Mouse (Mus musculus): ENCODE measurements around the gene Cradd. TPM values are rescaled to one million over a fixed set of nuclear protein-coding genes. Genes with fewer than 3 reads are reported as not detected.

Gene Cradd
- total and polyA plus RNA-seq, 3 experiments: 1.9 to 9.0 TPM; not detected in 1

DNA sequence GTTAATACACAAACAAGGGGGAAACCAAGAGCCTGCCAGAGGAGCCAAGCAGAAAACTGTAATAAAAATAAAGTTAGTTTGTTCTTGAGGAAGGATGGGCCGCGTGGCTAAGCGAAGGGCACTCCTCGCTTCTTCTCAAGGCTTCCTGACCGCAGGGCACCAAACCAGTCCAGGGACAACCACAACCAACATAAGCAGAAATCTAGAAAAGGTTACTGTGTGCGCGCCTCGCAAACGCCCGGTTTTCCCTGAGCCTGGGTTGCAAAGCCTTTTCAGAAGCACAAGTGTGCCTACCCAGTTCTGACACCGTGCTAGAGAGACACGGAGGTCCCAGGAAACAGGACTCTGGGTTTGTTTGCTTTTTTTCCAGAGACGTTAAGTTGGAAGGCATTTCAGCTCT is 4.9 kb downstream of the Cradd start:
- Histone ChIP-seq H3K27ac (ENCODE audit: control insufficient read depth, low read depth, low read length) (no peak overlapping the region), H3K9ac (ENCODE audit: control insufficient read depth, low read depth, low read length, poor library complexity, severe bottlenecking) (no peak overlapping the region)
- TF ChIP-seq CTCF (IDR thresholded peaks at IDR 0.05 in 2 of 3, conservative IDR thresholded peaks at IDR 0.05 in 1 of 3; ENCODE audit: control insufficient read depth in 1 of 3, insufficient read depth in 1 of 3, low read depth in 2 of 3, low read length in 3 of 3, poor library complexity in 1 of 3, severe bottlenecking in 1 of 3) (no peak), GATA1 (IDR thresholded peaks at IDR 0.05; ENCODE audit: low read depth, low read length) (no peak), E2F4 (IDR thresholded peaks at IDR 0.05; ENCODE audit: borderline replicate concordance, low read depth, low read length) (no peak), POLR2A (IDR thresholded peaks at IDR 0.05; ENCODE audit: control insufficient read depth in 1 of 2, insufficient read depth in 1 of 2, low read depth in 1 of 2, low read length in 2 of 2, poor library complexity in 1 of 2) (no peak), MEF2A (IDR thresholded peaks at IDR 0.05; ENCODE audit: extremely low read depth, insufficient replicate concordance, low read depth, low read length, poor library complexity, severe bottlenecking) (no peak), TAL1 (IDR thresholded peaks at IDR 0.05; ENCODE audit: low read length) (no peak), MXI1 (IDR thresholded peaks at IDR 0.05; ENCODE audit: low read depth, low read length) (no peak), EP300 (IDR thresholded peaks at IDR 0.05; ENCODE audit: low read depth in 1 of 2, low read length in 2 of 2) (no peak), RCOR1 (IDR thresholded peaks at IDR 0.05; ENCODE audit: low read depth, low read length) (no peak), SMC3 (IDR thresholded peaks at IDR 0.05; ENCODE audit: low read depth, low read length) (no peak), NRF1 (IDR thresholded peaks at IDR 0.05; ENCODE audit: insufficient read depth, low read depth, low read length, poor library complexity, severe bottlenecking) (no peak), POLR2AphosphoS2 (IDR thresholded peaks at IDR 0.05; ENCODE audit: low read length) (no peak), ZMIZ1 (IDR thresholded peaks at IDR 0.05; ENCODE audit: low read depth, low read length) (no peak), GABPA (IDR thresholded peaks at IDR 0.05; ENCODE audit: low read depth, low read length) (no peak), NELFE (IDR thresholded peaks at IDR 0.05; ENCODE audit: low read depth, low read length) (no peak), USF2 (IDR thresholded peaks at IDR 0.05; ENCODE audit: borderline replicate concordance in 1 of 2, insufficient read depth in 1 of 2, low read depth in 1 of 2, low read length in 2 of 2) (no peak)

DNA sequence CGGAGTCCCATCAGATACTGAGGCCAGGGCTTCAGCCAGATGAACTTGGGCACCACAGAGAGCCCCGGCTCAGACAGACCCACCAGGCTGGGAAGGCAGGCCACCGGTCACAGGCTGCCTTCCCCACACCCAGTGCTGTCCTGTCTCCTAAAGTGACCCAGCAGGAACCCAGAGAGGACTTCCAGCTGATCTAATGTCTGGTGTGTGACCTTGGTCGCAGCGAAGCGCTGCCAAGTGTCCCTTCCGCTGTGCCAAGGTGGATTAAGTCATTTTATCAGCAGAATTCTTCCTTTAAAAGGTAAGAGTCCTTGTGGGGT is 5.6 kb downstream of the Cradd start:
- Histone ChIP-seq H3K27me3 (ENCODE audit: control insufficient read depth in 1 of 2, insufficient read depth in 2 of 2, low read length in 2 of 2) (no peaks in the 10 kb centered on the region), H3K79me2 (ENCODE audit: control insufficient read depth, insufficient read depth, low read length, poor library complexity) (no peaks in the 10 kb centered on the region; the same call in 1 of the 2 replicates), H3K9ac (ENCODE audit: control insufficient read depth, low read depth, low read length, poor library complexity, severe bottlenecking) (peak overlapping the region; percentile 42), H3K4me1 (ENCODE audit: control insufficient read depth in 1 of 2, insufficient read depth in 2 of 2, low read length in 2 of 2) (peaks cover 12 to 37% of the 10 kb centered on the region in 2 experiments), H3K4me3 (ENCODE audit: control insufficient read depth in 1 of 2, insufficient read depth in 1 of 2, low read depth in 2 of 2, low read length in 2 of 2) (no peak overlapping the region), H3K27ac (ENCODE audit: control insufficient read depth, low read depth, low read length) (peak overlapping the region; percentile 52; the same call in 1 of the 2 replicates), H3K9me3 (replicated peaks; ENCODE audit: insufficient read depth, low read length) (no peaks in the 10 kb centered on the region), H3K36me3 (ENCODE audit: control insufficient read depth in 1 of 2, insufficient read depth in 2 of 2, low read length in 2 of 2) (peaks cover 0 to 19% of the 10 kb centered on the region in 2 experiments; a peak in 2 of 4 replicates)
- TF ChIP-seq MAX (IDR thresholded peaks at IDR 0.05; ENCODE audit: low read length) (no peak), POLR2A (IDR thresholded peaks at IDR 0.05; ENCODE audit: control insufficient read depth in 1 of 2, insufficient read depth in 1 of 2, low read depth in 1 of 2, low read length in 2 of 2, poor library complexity in 1 of 2) (no peak), TAL1 (IDR thresholded peaks at IDR 0.05; ENCODE audit: low read length) (no peak), ZKSCAN1 (IDR thresholded peaks at IDR 0.05; ENCODE audit: low read depth, low read length) (no peak), CHD1 (IDR thresholded peaks at IDR 0.05; ENCODE audit: low read depth, low read length) (no peak), GATA1 (IDR thresholded peaks at IDR 0.05; ENCODE audit: low read depth, low read length) (no peak), TBP (IDR thresholded peaks at IDR 0.05; ENCODE audit: low read depth, low read length) (no peak)
- DNase-seq (ENCODE audit: low read depth, low spot score): no peak

More for the DNA sequence above, 4.9 kb downstream of the Cradd start:
- no peaks in the 10 kb centered on the region for H3K27me3 ChIP-seq (ENCODE audit: control insufficient read depth in 1 of 2, insufficient read depth in 2 of 2, low read length in 2 of 2)
- peaks cover 0 to 19% of the 10 kb centered on the region in 2 experiments; a peak in 2 of 4 replicates for H3K36me3 ChIP-seq (ENCODE audit: control insufficient read depth in 1 of 2, insufficient read depth in 2 of 2, low read length in 2 of 2)
- H3K4me1 ChIP-seq (ENCODE audit: control insufficient read depth in 1 of 2, insufficient read depth in 2 of 2, low read length in 2 of 2): peaks cover 12 to 37% of the 10 kb centered on the region in 2 experiments
- no peaks in the 10 kb centered on the region for H3K9me3 ChIP-seq (replicated peaks; ENCODE audit: insufficient read depth, low read length)
- peaks cover 2% of the 10 kb centered on the region; the same call in 1 of the 2 replicates for H3K79me2 ChIP-seq (ENCODE audit: control insufficient read depth, insufficient read depth, low read length, poor library complexity)
- DNase-seq (ENCODE audit: low read depth, low spot score): no peak
- H3K4me3 ChIP-seq (ENCODE audit: control insufficient read depth in 1 of 2, insufficient read depth in 1 of 2, low read depth in 2 of 2, low read length in 2 of 2): no peak overlapping the region
